Mouse (Mus musculus) embryonic facial prominence, embryonic 11.5 days (tissue): ENCODE measurements at regions not wholly inside any gene's neighbourhood (a gene's known extent, or its start where the extent isn't known, plus 50 kb on each side); places are given as distances from the start of the nearest gene placed in this dataset.

Experiments used
- ATAC-seq: fragments of 200-750 bp; cut with Nextera tagmentation; replicated peaks from 2 replicates; pipeline ENCODE4 v1.8.0; 2017; ENCODE audit warnings: low read depth; ENCODE audit not compliant: insufficient number of reproducible peaks, low FRiP score, low TSS enrichment
- DNase-seq: peaks from one replicate; pipeline ENCODE4 v3.0.0-alpha.2; 2015; ENCODE audit warnings: low spot score
- H3K27ac ChIP-seq: fragments of 300-500 bp; sonication (generic); replicated peaks from 2 replicates; pipeline ENCODE4 v1.5.1; 2014; ENCODE audit warnings: mild to moderate bottlenecking, low read depth, low read length, control low read depth
- H3K27me3 ChIP-seq: fragments of 300-500 bp; sonication (generic); 2 replicates; pipeline ENCODE4 v1.6.1; 2014; ENCODE audit warnings: mild to moderate bottlenecking, low read length, moderate library complexity, mixed read lengths; ENCODE audit not compliant: control insufficient read depth, insufficient read depth
- H3K36me3 ChIP-seq: fragments of 300-500 bp; sonication (generic); replicated peaks from 2 replicates; pipeline ENCODE4 v1.6.1; 2014; ENCODE audit warnings: low read depth, mild to moderate bottlenecking, low read length, moderate library complexity, mixed read lengths; ENCODE audit not compliant: control insufficient read depth, insufficient read depth
- H3K4me1 ChIP-seq: fragments of 300-500 bp; sonication (generic); 2 replicates; pipeline ENCODE4 v1.6.1; 2014; ENCODE audit warnings: low read length, mixed read lengths; ENCODE audit not compliant: control insufficient read depth, insufficient read depth
- H3K4me2 ChIP-seq: fragments of 300-500 bp; sonication (generic); 2 replicates; pipeline ENCODE4 v1.6.1; 2014; ENCODE audit warnings: low read depth, mild to moderate bottlenecking, control low read depth, low read length, moderate library complexity
- H3K4me3 ChIP-seq: fragments of 300-500 bp; sonication (generic); 2 replicates; pipeline ENCODE4 v1.5.1; 2014; ENCODE audit warnings: low read depth, low read length, control low read depth
- H3K9ac ChIP-seq: fragments of 300-500 bp; sonication (generic); replicated peaks from 2 replicates; pipeline ENCODE4 v1.6.1; 2014; ENCODE audit warnings: mild to moderate bottlenecking, control low read depth, low read length
- H3K9me3 ChIP-seq: fragments of 300-500 bp; sonication (generic); replicated peaks from 2 replicates; pipeline ENCODE4 v1.6.1; 2016; ENCODE audit warnings: mild to moderate bottlenecking, low read length, inconsistent platforms, mixed read lengths; ENCODE audit not compliant: control insufficient read depth
- WGBS: fragments of 180-500 bp; shearing (Covaris S2); extraction: QIAGEN DNeasy Blood & Tissue Kit; methylation state at CpG from one replicate; pipeline ENCODE4 v1.1.7; 2014; 5-methylcytosine and 5-hydroxymethylcytosine counted together

GRCm38 (mm10) chr3:21530862-21531261 is 545.6 kb upstream of the Tbl1xr1 start:
- DNase-seq (peak; percentile 50), ATAC-seq (no peak)
- H3K36me3 ChIP-seq = no peaks in the 10 kb centered on the region
- H3K4me2 ChIP-seq = no peak overlapping the region
- H3K4me1 ChIP-seq = no peaks in the 10 kb centered on the region
- no peaks in the 10 kb centered on the region for H3K27me3 ChIP-seq
- no peak overlapping the region for H3K27ac ChIP-seq
- H3K9ac ChIP-seq = no peak overlapping the region
- WGBS = 28% methylated on average over 5 of the region's 5 CpGs
- H3K9me3 ChIP-seq = no peaks in the 10 kb centered on the region
- H3K4me3 ChIP-seq = no peak overlapping the region

GRCm38 (mm10) chr3:21539138-21539537 is 537.3 kb upstream of the Tbl1xr1 start:
- 46% methylated on average over 2 of the region's 2 CpGs for WGBS
- no peak overlapping the region for H3K4me3 ChIP-seq
- H3K27me3 ChIP-seq = no peaks in the 10 kb centered on the region
- H3K9me3 ChIP-seq = no peaks in the 10 kb centered on the region
- no peak for ATAC-seq
- no peak overlapping the region for H3K27ac ChIP-seq
- H3K9ac ChIP-seq = no peak overlapping the region
- no peak for DNase-seq
- no peak overlapping the region for H3K4me2 ChIP-seq
- no peaks in the 10 kb centered on the region for H3K36me3 ChIP-seq
- no peaks in the 10 kb centered on the region for H3K4me1 ChIP-seq

- 43% methylated on average over 2 of the region's 2 CpGs for WGBS
- no peak for DNase-seq
- Histone ChIP-seq H3K4me3 (no peak overlapping the region), H3K27ac (no peak overlapping the region), H3K4me2 (no peak overlapping the region), H3K27me3 (no peaks in the 10 kb centered on the region), H3K9ac (no peak overlapping the region), H3K9me3 (no peaks in the 10 kb centered on the region), H3K4me1 (no peaks in the 10 kb centered on the region), H3K36me3 (no peaks in the 10 kb centered on the region)
- no peak for ATAC-seq
These were observed 532.0 kb upstream of the Tbl1xr1 start for GRCm38 (mm10) chr3:21544456-21544855.

- Histone ChIP-seq H3K9me3 (no peaks in the 10 kb centered on the region), H3K4me1 (no peaks in the 10 kb centered on the region), H3K27me3 (no peaks in the 10 kb centered on the region), H3K36me3 (no peaks in the 10 kb centered on the region), H3K4me2 (no peak overlapping the region), H3K27ac (no peak overlapping the region), H3K4me3 (no peak overlapping the region), H3K9ac (no peak overlapping the region)
- 21% methylated on average over 5 of the region's 5 CpGs for WGBS
- peak; percentile 63 for DNase-seq
- ATAC-seq = 0 out of 2 replicates have a peak, but pooled peaks have one; percentile 57
These were observed 531.1 kb upstream of the Tbl1xr1 start for GRCm38 (mm10) chr3:21545156-21545893.

- no peak overlapping the region for H3K4me2 ChIP-seq
- no peak for ATAC-seq
- H3K9ac ChIP-seq = no peak overlapping the region
- H3K27me3 ChIP-seq = no peaks in the 10 kb centered on the region
- H3K9me3 ChIP-seq = no peaks in the 10 kb centered on the region
- WGBS = 41% methylated on average over 2 of the region's 2 CpGs
- H3K36me3 ChIP-seq = no peaks in the 10 kb centered on the region
- peak; percentile 38 for DNase-seq
- H3K4me3 ChIP-seq = no peak overlapping the region
- H3K27ac ChIP-seq = no peak overlapping the region
- H3K4me1 ChIP-seq = no peaks in the 10 kb centered on the region
These were observed 530.0 kb upstream of the Tbl1xr1 start for GRCm38 (mm10) chr3:21546411-21546810.

- ATAC-seq (no peak), DNase-seq (no peak)
- Histone ChIP-seq H3K4me1 (no peaks in the 10 kb centered on the region), H3K27me3 (no peaks in the 10 kb centered on the region), H3K9me3 (no peaks in the 10 kb centered on the region), H3K4me3 (no peak overlapping the region), H3K4me2 (no peak overlapping the region), H3K9ac (no peak overlapping the region), H3K27ac (no peak overlapping the region), H3K36me3 (no peaks in the 10 kb centered on the region)
- 32% methylated on average over 4 of the region's 4 CpGs for WGBS
These were observed 526.8 kb upstream of the Tbl1xr1 start for GRCm38 (mm10) chr3:21549671-21550070.

DNA sequence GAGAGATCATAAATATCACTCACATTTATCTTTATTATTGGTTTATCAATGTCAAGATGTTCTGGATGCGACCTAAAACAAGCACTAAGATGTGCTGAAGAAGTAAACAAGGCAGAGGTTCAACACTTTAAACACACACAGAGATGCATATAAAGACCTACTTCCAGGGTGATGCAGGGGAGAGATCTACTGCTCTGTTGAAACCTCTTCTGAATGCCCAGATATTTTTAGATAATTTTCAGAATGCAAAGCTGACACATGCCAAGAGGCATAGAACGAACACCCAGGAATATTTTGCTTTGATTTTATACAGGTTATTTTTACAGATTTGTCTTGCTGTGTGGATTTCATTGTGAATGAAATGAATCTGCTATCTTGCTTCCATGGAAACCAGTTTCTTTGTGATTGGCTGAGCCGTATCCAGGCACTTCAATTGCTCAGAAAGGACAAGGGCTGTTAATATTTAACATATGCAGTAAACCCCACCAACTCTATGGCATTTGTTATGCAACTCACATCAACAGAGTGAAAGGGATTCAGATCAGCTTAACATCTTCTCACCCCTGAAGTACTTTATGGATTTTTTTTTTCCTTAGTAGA is 523.2 kb upstream of the Tbl1xr1 start:
- H3K27ac ChIP-seq = no peak overlapping the region
- no peaks in the 10 kb centered on the region for H3K36me3 ChIP-seq
- no peaks in the 10 kb centered on the region for H3K9me3 ChIP-seq
- 56% methylated on average over 3 of the region's 3 CpGs for WGBS
- no peaks in the 10 kb centered on the region for H3K27me3 ChIP-seq
- ATAC-seq (no peak), DNase-seq (peak; percentile 67)
- no peak overlapping the region for H3K9ac ChIP-seq
- no peaks in the 10 kb centered on the region for H3K4me1 ChIP-seq
- no peak overlapping the region for H3K4me3 ChIP-seq
- no peak overlapping the region for H3K4me2 ChIP-seq

DNA sequence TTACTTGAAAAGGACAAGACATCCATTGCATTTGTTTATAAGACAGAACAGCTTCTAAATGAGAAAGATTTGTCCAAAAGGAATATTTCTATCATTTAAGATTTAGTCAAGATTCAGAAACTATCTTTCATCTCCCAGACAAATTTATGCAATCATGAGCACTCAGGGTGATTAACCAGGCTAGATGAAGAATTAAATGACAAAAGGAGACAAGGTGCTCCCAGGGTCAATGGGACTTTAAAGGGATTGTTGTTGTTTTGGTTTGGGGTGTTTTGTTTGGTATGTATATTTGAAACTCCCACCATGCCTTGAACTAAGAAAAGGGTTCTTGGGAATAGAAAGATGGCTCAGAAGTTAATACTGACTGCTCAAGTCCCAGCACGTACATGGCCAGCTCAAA is 522.6 kb upstream of the Tbl1xr1 start:
- ATAC-seq = no peak
- no peaks in the 10 kb centered on the region for H3K9me3 ChIP-seq
- no peak overlapping the region for H3K27ac ChIP-seq
- H3K9ac ChIP-seq = no peak overlapping the region
- H3K4me2 ChIP-seq = no peak overlapping the region
- no peak overlapping the region for H3K4me3 ChIP-seq
- WGBS = 48% methylated on average over 1 of the region's 1 CpGs
- no peaks in the 10 kb centered on the region for H3K27me3 ChIP-seq
- H3K4me1 ChIP-seq = no peaks in the 10 kb centered on the region
- H3K36me3 ChIP-seq = no peaks in the 10 kb centered on the region
- no peak for DNase-seq
